Mouse (Mus musculus): ENCODE results near the gene Polr3g.
A peak's percentile ranks its signal among the peaks of the same experiment; 100 is the strongest.
"Not testable (repeated sequence)": the region's sequence is repeated elsewhere in the genome, so short reads cannot be mapped to it uniquely, and the experiment has no call there.

The Polr3g gene

GRCm38 (mm10) chr13:81630566-81630965 lies 80.2 kb downstream of the Polr3g start:
- DNase-seq (ENCODE audit: low spot score): peak; percentile 36

DNA sequence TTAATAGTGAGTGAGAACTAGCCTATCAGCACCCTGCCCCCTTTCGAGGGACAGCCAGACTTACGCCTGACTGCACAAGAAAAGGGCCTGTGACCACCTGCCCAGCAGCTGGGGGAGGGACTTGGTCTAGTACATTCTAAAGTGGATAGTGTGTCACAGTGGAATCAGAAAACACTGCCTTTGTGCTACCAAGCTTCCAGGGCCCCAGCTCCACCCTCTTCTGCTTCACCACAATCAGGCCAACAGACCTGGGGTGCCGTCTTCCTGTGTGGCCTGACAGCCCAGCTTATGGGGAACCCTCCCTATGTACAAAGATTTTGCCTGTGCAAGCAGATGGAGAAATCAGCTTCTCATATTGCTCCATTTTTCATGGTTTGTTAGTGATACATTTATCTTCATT lies 81.4 kb downstream of the Polr3g start:
- peak; percentile 80 for DNase-seq (ENCODE audit: low spot score)

DNA sequence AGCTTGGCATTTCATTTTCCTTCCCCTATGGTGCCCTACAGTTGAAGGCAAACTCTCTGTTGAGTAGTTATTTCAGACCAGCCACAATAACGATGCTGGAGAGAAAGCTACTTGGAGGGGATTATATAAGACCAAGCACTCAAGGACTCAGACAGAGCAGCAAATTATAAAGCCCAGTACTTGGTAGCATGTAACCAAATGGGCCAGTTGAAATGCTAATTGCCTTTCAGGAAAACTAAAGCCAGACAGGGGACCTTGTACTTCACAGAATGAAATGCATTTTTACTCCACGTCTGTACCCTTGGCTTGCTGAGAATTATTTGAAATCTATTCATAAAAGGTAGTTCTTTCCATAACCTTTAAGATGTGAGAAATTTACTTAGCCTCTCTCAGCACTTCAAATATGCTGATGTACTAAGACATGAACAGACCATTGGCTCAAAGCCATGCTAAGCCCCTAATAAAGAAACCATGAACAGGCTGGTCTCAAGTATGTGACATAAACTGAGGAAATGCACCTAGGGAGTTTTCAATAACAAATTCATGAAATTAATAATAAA lies 82.1 kb downstream of the Polr3g start:
- no peak for DNase-seq (ENCODE audit: low spot score)

DNA sequence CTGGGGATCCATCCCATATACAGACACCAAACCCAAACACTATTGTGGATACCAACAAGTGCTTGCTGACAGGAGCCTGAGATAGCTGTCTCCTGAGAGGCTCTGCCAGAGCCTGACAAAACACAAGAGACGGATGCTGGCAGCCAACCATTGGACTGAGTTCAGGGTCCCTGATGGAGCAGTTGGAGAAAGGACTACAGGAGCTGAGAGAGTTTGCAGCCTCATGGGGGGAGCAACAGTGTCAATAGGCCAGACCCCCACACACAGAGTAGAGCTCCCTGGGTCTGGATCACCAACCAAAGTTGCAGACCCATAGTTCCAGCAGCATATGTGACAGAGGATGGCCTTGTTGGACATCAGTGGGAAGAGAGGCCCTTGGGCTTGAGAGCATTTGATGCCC lies 83.0 kb downstream of the Polr3g start:
- DNase-seq (ENCODE audit: low spot score): not testable (repeated sequence)
